Mouse (Mus musculus) spleen, postnatal 10 days (tissue): ENCODE results near the gene Emc10.
A peak's percentile ranks its signal among the peaks of the same experiment; 100 is the strongest.

ENCODE experiments used
- DNase-seq, 2 experiments: peaks; one replicate each; pipeline ENCODE4 v3.0.0; 2021 to 2022; ENCODE audit warnings: low spot score in 2 of 2

Emc10 gene

DNA sequence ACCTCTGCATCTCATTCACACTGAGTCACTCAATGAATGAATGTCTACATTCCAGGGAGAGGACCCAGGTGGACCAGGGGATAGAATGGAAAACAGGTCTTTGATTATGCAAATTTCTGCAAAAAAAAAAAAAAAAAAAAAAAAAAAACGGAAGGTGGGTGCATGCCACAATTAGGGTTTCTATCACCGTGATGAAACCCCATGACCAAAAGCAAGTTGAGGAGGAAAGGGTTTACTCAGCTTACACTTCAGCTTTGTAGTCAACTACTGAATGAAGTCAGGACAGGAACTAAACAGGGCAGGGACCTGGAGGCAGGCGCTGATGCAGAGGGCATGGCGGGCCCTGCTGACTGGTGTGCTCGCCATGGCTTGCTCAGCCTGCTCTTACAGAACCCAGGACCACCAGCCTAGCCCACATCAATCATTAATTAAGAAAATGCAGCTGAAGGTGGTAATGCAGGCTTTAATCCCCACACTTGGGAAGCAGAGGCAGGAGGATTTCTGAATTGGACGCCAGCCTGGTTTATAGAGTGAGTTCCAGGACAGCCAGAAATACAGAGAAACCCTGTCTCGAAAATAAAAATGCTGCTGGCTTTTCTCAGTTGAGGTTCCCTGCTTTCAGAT lies 10.6 kb downstream of the Emc10 start:
- no peak for DNase-seq

DNA sequence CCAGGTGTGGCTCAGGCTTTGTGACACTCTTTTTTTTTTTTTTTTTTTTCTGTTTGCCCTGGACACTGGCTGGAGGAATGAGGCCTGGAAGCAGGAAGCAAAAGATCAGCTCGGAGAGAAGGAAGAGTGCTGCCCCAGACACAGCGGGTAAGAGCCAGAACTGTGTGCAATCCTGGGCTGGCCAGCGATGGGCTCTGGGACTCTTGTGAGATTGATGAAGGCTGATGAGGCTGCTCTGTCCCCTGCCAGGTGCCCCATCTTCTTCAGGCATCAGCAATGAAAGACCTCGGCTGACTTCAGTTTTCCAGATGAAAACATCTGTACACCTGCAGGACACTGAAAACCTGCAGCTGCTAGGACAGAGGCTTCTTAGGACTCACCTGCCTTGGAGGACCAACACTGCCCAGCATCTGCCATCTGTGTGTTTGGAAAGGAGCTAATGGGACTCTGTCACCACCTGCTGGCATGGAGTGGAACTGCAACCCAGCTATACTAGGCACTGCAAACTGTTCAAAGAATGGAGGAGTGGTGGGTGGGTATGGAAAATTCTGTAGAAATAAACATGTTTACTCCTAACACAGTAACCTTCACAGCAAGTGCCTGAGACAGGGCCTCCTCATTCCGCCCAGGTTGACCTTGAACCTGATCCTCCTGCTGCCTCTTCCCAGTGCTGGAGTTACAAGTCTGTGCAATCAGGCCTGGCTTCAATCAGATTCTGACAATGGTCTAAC lies 11.3 kb downstream of the Emc10 start:
- DNase-seq = peak; percentile 80 to 87

DNA sequence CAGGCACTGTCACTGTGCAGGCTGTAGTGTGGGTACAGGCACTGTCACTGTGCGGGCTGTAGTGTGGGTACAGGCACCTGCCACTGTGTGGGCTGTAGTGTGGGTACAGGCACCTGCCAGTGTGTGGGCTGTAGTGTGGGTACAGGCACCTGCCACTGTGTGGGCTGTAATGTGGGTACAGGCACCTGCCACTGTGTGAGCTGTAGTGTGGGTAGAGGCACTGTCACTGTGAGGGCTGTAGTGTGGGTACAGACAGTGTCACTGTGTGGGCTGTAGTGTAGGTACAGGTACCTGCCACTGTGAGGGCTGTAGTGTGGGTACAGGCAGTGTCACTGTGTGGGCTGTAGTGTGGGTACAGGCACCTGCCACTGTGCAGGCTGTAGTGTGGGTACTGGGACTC lies 12.2 kb downstream of the Emc10 start:
- DNase-seq = no peak

- no peak for DNase-seq
Measured at GRCm38 (mm10) chr7:44482836-44483435, 13.4 kb downstream of the Emc10 start.

DNA sequence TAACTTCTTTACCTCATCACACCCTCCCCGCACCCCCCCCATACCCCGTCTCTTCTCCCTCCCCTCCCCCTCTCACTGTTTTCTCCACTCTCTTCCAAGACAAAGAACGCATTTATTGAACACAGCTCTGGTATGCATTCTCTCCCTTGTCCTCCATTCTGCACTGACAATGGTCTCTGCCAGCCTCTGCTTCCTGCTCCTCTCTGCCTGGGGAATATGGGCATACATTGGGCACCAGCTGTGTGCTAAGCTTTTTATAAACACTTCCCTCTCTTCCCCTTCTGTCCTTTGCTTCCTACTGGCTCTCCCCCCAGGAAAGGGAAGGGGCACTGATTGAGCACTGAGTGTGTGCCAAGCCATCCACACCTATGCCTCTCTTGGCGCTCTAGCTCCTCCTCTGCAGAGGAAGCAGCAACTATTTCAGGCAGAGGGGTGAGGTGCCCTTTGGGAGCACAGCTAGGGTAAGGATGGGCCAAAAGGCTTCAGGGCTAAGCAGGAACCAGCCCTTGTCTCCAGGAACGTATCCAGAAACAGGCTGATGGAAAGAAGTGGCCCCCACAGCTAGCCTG lies 21.2 kb downstream of the Emc10 start:
- DNase-seq = no peak

GRCm38 (mm10) chr7:44474419-44474818 lies 21.9 kb downstream of the Emc10 start:
- peak in 1 of 2 experiments; percentile 18 for DNase-seq

- DNase-seq = peak in 1 of 2 experiments; percentile 16
Measured at GRCm38 (mm10) chr7:44472961-44473646, 23.2 kb downstream of the Emc10 start.

GRCm38 (mm10) chr7:44472558-44472885 lies 23.8 kb downstream of the Emc10 start:
- no peak for DNase-seq

- DNase-seq = no peak
Measured at GRCm38 (mm10) chr7:44471880-44472557, 24.3 kb downstream of the Emc10 start.

DNA sequence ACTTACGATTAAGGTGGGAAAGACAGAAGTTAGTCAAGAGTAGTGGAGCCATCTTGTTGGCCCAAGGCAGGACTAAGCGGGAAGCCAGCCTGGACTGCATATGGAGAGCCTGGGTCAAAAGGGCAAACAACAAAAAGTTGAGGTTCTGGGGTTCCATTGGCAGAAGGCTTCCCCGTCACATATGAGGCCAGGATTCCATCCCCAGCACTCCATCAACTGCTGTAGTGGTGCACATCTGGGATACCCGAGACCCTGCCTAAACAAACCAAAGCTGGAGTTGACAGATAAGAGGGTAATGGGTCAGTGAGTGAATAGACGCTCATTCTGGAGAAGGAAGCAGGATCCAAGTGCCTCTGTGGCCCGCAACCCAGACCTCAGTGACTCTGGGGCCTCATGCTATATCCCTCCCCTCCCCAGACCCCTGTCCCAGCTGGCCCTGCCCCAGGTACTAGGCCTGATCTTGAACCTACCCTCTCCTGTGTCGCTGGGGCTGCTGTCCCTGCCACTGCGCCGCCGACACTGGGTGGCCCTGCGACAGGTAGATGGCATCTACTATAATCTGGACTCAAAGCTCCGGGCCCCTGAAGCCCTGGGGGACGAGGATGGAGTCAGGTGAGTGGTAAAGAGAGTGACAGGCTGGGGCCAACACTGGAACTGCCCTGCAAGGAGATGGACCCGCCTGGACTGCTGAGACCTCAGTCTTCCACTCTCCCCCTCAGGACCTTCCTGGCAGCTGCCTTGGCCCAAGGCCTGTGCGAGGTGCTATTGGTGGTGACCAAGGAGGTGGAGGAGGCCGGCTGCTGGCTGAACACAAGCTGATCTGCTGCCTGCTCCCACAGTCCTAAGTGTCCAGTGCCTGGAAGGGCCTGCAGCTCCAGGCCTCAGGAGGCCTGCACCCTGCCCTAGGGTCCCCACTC lies 25.4 kb downstream of the Emc10 start:
- peak in 1 of 2 experiments; percentile 20 for DNase-seq

- peak; percentile 64 to 65 for DNase-seq
Measured at GRCm38 (mm10) chr7:44469677-44470675, 26.4 kb downstream of the Emc10 start.

DNA sequence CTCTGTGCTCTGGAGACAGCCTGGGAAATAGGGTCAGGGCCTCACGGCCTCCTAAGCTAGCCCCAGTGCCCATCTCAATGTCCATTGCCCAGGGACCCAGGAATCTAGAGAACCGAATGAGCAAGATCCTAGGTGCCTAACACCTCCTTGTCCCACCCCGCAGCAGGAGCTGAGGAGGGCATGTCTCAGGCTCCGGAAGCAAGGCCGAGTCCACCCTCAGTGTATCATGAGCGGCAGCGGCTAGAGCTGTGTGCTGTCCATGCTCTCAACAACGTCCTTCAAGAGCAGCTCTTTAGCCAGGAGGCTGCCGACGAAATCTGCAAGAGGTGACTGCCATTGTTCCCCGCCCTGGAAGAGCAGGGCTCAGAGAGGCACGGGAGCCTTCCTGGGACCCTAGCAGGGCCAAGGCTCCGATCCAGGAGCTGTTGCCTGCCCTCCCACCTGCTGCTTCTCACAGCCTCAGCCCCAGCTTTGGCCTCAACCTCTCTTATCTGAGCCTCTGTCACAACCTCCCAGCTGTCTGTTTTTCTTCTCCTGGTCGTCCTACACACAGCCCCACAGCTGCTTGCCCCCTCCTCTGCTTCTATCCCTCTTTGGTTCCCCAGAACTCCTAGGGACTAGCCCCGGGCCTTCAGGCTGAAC lies 27.6 kb downstream of the Emc10 start:
- peak; percentile 37 to 55 for DNase-seq

DNA sequence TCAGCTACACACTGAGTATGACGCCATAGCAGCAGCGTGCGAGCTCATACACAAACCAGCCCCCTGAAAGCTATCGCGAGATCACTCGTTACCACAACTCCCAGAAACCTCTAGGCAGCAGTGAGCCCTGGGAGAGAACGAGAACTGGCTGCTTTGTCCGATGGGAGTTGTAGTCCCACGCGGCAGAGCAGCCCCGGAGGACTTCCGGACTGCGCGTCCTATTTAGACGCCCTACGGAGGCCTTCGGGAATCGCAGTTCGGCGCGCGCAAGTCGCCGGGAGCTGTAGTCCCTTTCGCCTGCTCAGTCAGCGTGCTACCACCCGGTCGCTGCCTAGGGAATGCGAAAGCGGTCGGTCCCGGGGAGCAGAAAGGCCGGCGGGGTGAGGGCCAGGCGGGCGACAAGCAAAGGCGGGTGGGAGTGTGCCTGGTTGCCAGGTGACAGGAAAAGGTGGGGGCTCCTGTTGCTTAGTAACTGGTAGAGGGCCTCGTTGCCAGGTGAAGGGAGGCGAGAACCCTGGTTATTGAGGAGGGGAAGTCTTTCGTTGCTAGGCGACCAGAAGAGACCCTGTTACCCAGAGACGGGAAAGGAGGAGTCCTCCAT lies 28.4 kb downstream of the Emc10 start, which contains the start of gene Josd2:
Gene Josd2, plus strand, starts transcription at position 170 of the 601 bp plus-strand sequence.
- peak; percentile 85 to 92 for DNase-seq

GRCm38 (mm10) chr7:44466888-44467311 lies 29.4 kb downstream of the Emc10 start:
- peak in 1 of 2 experiments; percentile 26 for DNase-seq

GRCm38 (mm10) chr7:44466006-44466887 lies 30.1 kb downstream of the Emc10 start:
- no peak for DNase-seq

DNA sequence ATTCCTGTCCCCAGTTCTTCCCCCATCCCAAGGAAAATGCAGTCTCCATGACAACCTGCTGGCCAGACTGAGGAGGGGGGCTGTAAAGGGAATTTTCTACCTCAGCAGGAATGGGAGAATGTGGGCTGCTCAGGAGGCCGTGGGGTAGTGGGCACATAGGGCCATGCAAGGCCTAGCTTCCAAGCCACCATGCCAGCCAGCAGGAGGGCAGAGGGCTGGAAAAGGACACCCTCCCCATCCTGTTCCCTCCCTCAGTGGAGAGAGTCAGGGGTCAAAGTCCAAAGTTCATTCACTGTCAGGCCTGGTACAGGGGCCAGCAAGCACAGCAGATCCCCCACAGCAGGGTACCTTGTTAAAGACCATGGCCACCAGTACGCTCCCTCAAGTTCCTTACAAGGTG lies 31.2 kb downstream of the Emc10 start, which contains the start of gene Aspdh:
Gene Aspdh, plus strand, starts transcription at position 281 of the 400 bp plus-strand sequence.
- no peak for DNase-seq

DNA sequence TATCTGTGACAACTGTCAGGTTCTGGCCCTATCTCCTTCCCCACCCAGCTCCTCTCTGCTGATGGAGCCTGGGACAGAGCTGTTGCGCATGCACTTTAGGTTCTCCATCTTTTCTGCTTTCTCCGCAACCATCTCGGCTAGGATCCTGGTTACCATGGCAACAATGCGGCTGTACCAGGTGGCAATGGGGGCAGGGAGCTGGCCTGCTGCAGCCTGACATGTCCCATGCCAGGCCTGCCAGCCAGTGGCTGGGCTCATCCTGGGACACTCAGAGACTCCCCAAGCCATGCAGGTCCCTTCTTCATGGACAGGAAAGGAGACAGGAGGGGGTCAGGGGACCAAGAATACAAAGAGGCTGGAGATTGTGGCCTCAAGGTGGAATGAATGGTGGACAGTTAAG lies 31.8 kb downstream of the Emc10 start:
- DNase-seq = no peak
